Mouse (Mus musculus): ENCODE results near the gene Iqcc.

Gene Iqcc

GRCm38 (mm10) chr4:129578466-129578865 lies 40.4 kb downstream of the Iqcc start, which contains the start of gene Fam167b:
Fam167b (minus strand) TSS chr4:129578549.
- DNase-seq (ENCODE audit: low read depth, low spot score): no peak

- DNase-seq (ENCODE audit: low read depth, low spot score): no peak
Measured at GRCm38 (mm10) chr4:129577688-129578087, 41.2 kb downstream of the Iqcc start.

- peak; percentile 81 for DNase-seq (ENCODE audit: low read depth, low spot score)
Measured at GRCm38 (mm10) chr4:129576863-129577491, 41.9 kb downstream of the Iqcc start.

GRCm38 (mm10) chr4:129575171-129575844 lies 43.6 kb downstream of the Iqcc start:
- DNase-seq (ENCODE audit: low read depth, low spot score): peak; percentile 96

- DNase-seq (ENCODE audit: low read depth, low spot score): peak; percentile 89
Measured at GRCm38 (mm10) chr4:129573430-129573829, 45.5 kb downstream of the Iqcc start, which contains the start of gene Lck. Lck (minus strand) TSS chr4:129573641.

- DNase-seq (ENCODE audit: low read depth, low spot score): peak; percentile 34
Measured at GRCm38 (mm10) chr4:129573093-129573370, 45.9 kb downstream of the Iqcc start.

GRCm38 (mm10) chr4:129572236-129573092 lies 46.4 kb downstream of the Iqcc start:
- peak; percentile 70 for DNase-seq (ENCODE audit: low read depth, low spot score)

GRCm38 (mm10) chr4:129571551-129572084 lies 47.3 kb downstream of the Iqcc start:
- peak; percentile 64 for DNase-seq (ENCODE audit: low read depth, low spot score)

- DNase-seq (ENCODE audit: low read depth, low spot score): peak; percentile 86
Measured at GRCm38 (mm10) chr4:129570028-129570427, 48.9 kb downstream of the Iqcc start.

- DNase-seq (ENCODE audit: low read depth, low spot score): no peak
Measured at GRCm38 (mm10) chr4:129568366-129568765, 50.5 kb downstream of the Iqcc start.

- DNase-seq (ENCODE audit: low read depth, low spot score): peak; percentile 52
Measured at GRCm38 (mm10) chr4:129565139-129565538, 53.8 kb downstream of the Iqcc start.
